Mouse (Mus musculus): Measurements from ENCODE around the gene Adap1. TPM values are rescaled to one million over a fixed set of nuclear protein-coding genes. Genes with fewer than 3 reads are reported as not detected.
A peak's percentile ranks its signal among the peaks of the same experiment; 100 is the strongest.

Adap1 gene
- 1 to 10 TPM; 2.1 to 2.3 TPM for total RNA-seq (2021)
- long read RNA-seq, experiment 1, partial matches to known transcripts = 2 of 4 reads
- long read RNA-seq, experiment 1, other reads (novel, unspliced or antisense) = 1 of 4 reads
- long read RNA-seq, experiment 2, partial matches to known transcripts = 1 of 2 reads
- long read RNA-seq, experiment 2, other reads (novel, unspliced or antisense) = 0 of 2 reads

GRCm38 (mm10) chr5:139325395-139325966 lies at the start of gene Adap1:
Adap1 (minus strand) TSS chr5:139325622.
- DNase-seq = peak; percentile 56 to 60

- no peak for DNase-seq
Measured at GRCm38 (mm10) chr5:139374841-139375240, 49.4 kb upstream of the Adap1 start.

- no peak for DNase-seq
Measured at GRCm38 (mm10) chr5:139373889-139374444, 48.5 kb upstream of the Adap1 start.

GRCm38 (mm10) chr5:139373126-139373525 lies 47.7 kb upstream of the Adap1 start:
- no peak for DNase-seq

GRCm38 (mm10) chr5:139371631-139372401 lies 46.4 kb upstream of the Adap1 start:
- DNase-seq = peak; percentile 94 to 95

- DNase-seq = no peak
Measured at GRCm38 (mm10) chr5:139371118-139371517, 45.7 kb upstream of the Adap1 start.

GRCm38 (mm10) chr5:139370336-139370735 lies 44.9 kb upstream of the Adap1 start:
- no peak for DNase-seq

GRCm38 (mm10) chr5:139368638-139369320 lies 43.4 kb upstream of the Adap1 start:
- DNase-seq = no peak

- no peak for DNase-seq
Measured at GRCm38 (mm10) chr5:139367884-139368458, 42.5 kb upstream of the Adap1 start.

GRCm38 (mm10) chr5:139366484-139366883 lies 41.1 kb upstream of the Adap1 start:
- DNase-seq = no peak

- peak in 1 of 2 experiments; percentile 71 for DNase-seq
Measured at GRCm38 (mm10) chr5:139365827-139366226, 40.4 kb upstream of the Adap1 start.

GRCm38 (mm10) chr5:139364911-139365571 lies 39.6 kb upstream of the Adap1 start:
- peak in 1 of 2 experiments; percentile 75 for DNase-seq

GRCm38 (mm10) chr5:139364260-139364910 lies 39.0 kb upstream of the Adap1 start:
- DNase-seq = peak; percentile 87 to 99

- DNase-seq = no peak
Measured at GRCm38 (mm10) chr5:139363858-139364257, 38.4 kb upstream of the Adap1 start.

GRCm38 (mm10) chr5:139359244-139359643 lies 33.8 kb upstream of the Adap1 start:
- DNase-seq = no peak

GRCm38 (mm10) chr5:139358653-139359052 lies 33.2 kb upstream of the Adap1 start:
- DNase-seq = peak; percentile 48 to 53

- peak; percentile 75 to 88 for DNase-seq
Measured at GRCm38 (mm10) chr5:139355235-139355772, 29.9 kb upstream of the Adap1 start.

GRCm38 (mm10) chr5:139353946-139354345 lies 28.5 kb upstream of the Adap1 start:
- no peak for DNase-seq

- DNase-seq = no peak
Measured at GRCm38 (mm10) chr5:139353496-139353895, 28.1 kb upstream of the Adap1 start.

- DNase-seq = no peak
Measured at GRCm38 (mm10) chr5:139352317-139352716, 26.9 kb upstream of the Adap1 start, which contains the start of gene Cyp2w1. Cyp2w1 (plus strand) TSS chr5:139352617.

GRCm38 (mm10) chr5:139351628-139352027 lies 26.2 kb upstream of the Adap1 start:
- no peak for DNase-seq

Measured in heart, adult 18-20 months (tissue).